Mouse (Mus musculus) liver, postnatal 0 days (tissue): ENCODE data around the gene Hectd1.
A peak's percentile ranks its signal among the peaks of the same experiment; 100 is the strongest.

Experiments used
- CTCF ChIP-seq: sonication (generic); IDR thresholded peaks from 2 replicates; pipeline ENCODE4 v1.5.1; 2016; ENCODE audit warnings: antibody characterized with exemption, low read depth
- EP300 ChIP-seq: IDR thresholded peaks from 2 replicates; pipeline ENCODE4 v1.6.1; 2016; ENCODE audit warnings: antibody characterized with exemption, low read depth, mild to moderate bottlenecking

- TF ChIP-seq EP300 (peak; percentile 53), CTCF (no peak)
Measured at GRCm38 (mm10) chr12:51843576-51844520, 14.5 kb upstream of the Hectd1 start.
